Mouse (Mus musculus): ENCODE measurements at regions not wholly inside any gene's neighbourhood (a gene's known extent, or its start where the extent isn't known, plus 50 kb on each side); places are given as distances from the start of the nearest gene placed in this dataset.

DNA sequence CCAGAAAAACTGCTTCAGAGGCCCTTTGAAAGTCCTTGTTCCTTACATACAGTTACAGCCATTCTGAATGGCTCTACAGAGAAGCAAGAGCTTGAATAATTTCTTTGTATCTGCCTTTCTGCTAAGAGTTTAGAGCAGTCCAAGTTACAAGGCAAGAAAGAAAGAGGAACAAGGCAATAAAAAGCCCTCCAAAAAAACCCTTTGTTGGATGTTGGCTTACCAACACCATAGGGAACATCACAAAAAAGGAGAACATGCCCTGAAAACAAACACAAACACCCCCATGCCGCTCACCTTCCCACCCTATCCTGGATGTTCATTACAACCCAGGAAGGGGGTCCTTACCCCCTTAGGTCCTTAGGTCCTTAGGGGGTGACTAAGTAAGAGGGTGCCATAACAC is 359.2 kb upstream of the Gcfc2 start:
- no peak for DNase-seq (ENCODE audit: low spot score)

GRCm38 (mm10) chr6:81586441-81587117 is 336.9 kb upstream of the Gcfc2 start:
- no peak for DNase-seq (ENCODE audit: low spot score)

- no peak for DNase-seq (ENCODE audit: low spot score)
Measured at GRCm38 (mm10) chr6:81589727-81590126, 333.7 kb upstream of the Gcfc2 start.

GRCm38 (mm10) chr6:81595926-81596325 is 327.5 kb upstream of the Gcfc2 start:
- no peak for DNase-seq (ENCODE audit: low spot score)

GRCm38 (mm10) chr6:81608637-81609036 is 314.8 kb upstream of the Gcfc2 start:
- DNase-seq (ENCODE audit: low spot score) = no peak

DNA sequence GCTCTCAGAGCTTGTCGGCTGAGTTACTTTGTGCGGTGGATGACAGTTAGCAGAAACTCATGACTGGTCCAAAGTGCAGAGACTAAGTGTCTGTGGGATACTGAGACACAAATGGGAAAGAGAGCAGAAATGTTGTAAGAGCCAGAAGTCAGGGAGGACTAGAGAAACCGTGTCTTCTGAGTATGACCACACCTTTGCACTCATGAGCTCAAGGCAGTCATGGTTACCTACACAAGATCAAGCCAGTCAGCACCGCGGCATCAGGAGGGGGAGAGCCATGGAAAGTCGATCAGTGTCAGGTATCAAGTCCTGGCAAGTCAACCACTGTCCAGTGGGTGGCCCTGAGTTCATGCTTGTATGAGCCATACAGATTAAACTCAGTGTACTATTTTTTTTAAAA is 311.5 kb upstream of the Gcfc2 start:
- no peak for DNase-seq (ENCODE audit: low spot score)

- no peak for DNase-seq (ENCODE audit: low spot score)
Measured at GRCm38 (mm10) chr6:81618018-81618417, 305.5 kb upstream of the Gcfc2 start.

DNA sequence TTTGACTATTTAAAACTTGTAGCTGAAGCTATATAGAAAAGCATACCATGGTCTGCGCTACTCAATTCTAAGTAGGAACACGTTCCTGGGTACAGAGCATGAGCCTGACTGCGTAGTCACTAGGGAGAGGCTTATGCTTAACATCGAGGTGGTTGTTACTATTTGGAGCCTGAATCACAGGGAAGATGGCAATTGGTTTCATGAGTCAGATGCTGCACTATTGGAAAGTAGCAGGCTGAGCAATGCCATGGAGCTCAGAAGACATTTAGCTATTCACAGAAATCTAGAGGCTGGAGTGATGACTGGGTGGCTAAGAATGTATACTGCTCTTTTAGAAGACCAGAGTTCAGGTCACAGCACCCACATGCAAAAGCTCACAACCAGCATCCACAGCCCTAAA is 302.4 kb upstream of the Gcfc2 start:
- no peak for DNase-seq (ENCODE audit: low spot score)

DNA sequence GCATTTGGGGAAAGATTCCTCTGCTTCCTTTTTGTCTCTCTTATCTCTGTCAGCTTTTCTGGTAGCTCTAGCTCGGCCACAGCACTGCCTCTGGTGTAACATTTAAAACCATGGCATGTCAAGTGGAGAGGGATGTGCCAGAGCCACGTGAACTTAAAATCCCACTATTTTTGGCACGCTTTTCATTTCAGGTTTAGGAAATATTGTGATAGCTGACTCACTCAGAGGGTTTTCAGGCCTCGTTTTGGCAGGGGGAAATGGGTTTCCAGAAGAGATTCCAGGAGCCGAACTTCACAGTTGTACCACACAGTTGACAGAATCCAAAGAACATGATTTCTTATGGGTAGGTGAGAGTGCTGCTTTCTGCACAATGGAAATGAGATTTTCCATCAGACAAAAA is 300.8 kb upstream of the Gcfc2 start:
- DNase-seq (ENCODE audit: low spot score) = no peak

- DNase-seq (ENCODE audit: low spot score) = no peak
Measured at GRCm38 (mm10) chr6:81625016-81625415, 298.5 kb upstream of the Gcfc2 start.

DNA sequence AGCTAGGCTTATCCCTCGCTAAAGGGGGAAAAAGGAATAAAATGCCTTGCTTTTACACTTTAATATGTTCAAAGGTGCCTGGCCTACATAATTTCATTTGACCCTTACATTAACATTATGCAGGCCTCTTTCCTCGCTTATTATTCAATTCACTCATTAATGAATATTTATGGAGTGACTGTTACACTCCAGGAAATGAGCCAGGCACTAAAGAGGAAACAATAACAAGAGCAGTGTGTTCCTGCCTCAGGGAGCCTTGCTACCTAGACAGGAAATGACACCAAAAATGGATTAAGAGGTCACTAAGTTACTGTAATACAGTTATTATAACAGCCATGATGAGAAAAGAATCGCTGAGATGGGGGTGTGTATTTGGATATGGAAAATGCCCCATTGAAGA is 289.9 kb upstream of the Gcfc2 start:
- no peak for DNase-seq (ENCODE audit: low spot score)

DNA sequence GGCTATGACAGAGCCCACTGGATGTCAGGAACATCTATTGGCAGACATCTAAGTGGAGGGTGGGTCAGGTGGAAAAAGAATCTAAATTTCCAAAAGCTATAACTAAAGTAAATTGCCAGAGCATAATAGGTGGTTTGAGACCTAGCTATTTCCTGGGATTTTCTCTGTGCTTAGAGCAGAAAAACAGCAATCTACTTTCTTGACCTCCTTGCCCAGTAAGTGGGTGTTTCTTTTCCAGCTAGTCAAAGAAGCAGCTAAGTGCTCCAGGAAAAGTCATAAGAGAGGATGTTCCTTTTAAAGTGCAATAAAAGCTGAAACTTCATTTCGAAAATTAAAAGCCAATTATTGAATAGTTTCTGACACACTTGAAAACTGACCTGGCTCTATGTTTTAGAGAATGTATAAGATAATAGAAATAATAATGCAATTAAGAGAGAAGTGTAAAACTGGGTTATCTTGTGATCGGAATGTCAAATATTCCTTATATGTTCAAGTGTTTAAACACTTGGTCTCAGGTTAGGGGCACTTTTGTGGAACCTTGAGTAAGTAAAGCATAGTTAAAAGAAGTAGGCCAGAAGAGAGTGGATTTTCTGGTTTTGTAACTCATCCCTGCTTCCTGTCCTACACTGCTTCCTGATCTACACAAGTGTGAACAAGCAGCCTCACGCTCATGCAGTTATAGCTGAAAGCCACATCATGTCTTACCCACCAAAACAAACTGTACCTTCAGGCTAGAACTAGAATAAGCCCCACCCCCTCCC is 275.7 kb upstream of the Gcfc2 start:
- DNase-seq (ENCODE audit: low spot score) = no peak

DNA sequence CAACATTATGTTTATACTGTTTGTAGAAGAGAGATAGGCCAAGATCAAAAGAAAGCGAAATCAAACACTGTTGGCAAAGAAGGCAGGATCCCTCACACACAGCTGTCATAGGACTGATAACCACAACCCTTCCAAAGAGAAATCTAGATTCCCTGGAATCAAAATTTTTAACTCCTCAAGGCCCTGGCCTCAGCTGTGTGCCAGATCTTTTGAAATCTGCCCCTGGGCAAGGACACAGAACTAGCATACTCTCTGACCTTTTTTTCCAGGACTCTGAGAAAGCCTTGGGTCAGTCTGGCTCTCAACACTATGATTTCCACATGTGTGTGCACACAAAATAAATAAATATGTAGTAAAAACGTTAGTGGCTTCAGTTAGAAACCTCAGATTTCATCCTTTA is 271.6 kb upstream of the Gcfc2 start:
- DNase-seq (ENCODE audit: low spot score) = no peak

DNA sequence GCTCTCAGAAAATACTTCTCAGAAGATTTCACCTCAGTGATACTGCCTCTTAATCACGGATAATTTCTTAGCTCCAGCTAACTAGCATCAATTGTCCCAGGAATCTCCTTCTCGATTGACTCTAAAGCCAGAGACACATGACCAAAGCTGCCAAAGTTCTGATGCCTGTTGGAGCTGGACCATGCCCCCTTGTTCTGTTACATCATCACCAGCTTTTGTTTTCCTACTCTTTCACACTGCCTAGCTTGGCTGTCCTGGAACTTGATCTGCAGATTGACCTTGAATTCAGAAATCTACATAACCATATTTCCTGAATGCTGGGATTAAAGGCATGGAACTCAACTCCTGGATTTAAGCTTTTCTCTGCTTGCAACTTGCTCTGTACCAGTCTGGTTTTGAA is 268.3 kb upstream of the Gcfc2 start:
- DNase-seq (ENCODE audit: low spot score) = no peak

- DNase-seq (ENCODE audit: low spot score) = no peak
Measured at GRCm38 (mm10) chr6:81660478-81661395, 262.7 kb upstream of the Gcfc2 start.

GRCm38 (mm10) chr6:81668944-81669343 is 254.5 kb upstream of the Gcfc2 start:
- no peak for DNase-seq (ENCODE audit: low spot score)

- DNase-seq (ENCODE audit: low spot score) = no peak
Measured at GRCm38 (mm10) chr6:81673316-81673715, 250.2 kb upstream of the Gcfc2 start.

- no peak for DNase-seq (ENCODE audit: low spot score)
Measured at GRCm38 (mm10) chr6:81697284-81697683, 226.2 kb upstream of the Gcfc2 start.

- no peak for DNase-seq (ENCODE audit: low spot score)
Measured at GRCm38 (mm10) chr6:81698173-81698572, 225.3 kb upstream of the Gcfc2 start.

DNA sequence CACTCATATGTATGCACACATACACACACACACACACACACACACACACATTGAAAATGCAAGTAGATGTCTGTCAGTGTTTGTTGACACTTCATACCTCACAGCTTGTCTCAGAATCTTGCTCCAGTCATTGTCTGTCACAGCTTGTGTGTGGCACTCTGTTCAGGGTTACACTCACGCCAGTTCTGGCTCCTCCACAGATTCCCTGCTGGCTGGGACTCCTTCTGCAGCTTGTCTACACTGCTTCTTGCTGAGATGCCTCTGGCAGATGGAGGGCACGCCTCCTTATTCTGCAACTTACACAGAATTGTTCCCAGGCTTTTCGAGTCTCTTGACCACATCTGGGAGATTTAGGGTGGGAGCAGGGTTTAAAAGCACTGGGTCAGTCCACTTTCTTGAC is 208.6 kb upstream of the Gcfc2 start:
- no peak for DNase-seq (ENCODE audit: low spot score)

- DNase-seq (ENCODE audit: low spot score) = no peak
Measured at GRCm38 (mm10) chr6:81716371-81716770, 207.1 kb upstream of the Gcfc2 start.

Data from thymus, postnatal 0 days (tissue).